Mouse (Mus musculus) left cerebral cortex, adult 2 months (tissue): ENCODE measurements around the gene Tcp10c. TPM values are rescaled to one million over a fixed set of nuclear protein-coding genes. Genes with fewer than 3 reads are reported as not detected.
"Not testable (repeated sequence)": the region's sequence is repeated elsewhere in the genome, so short reads cannot be mapped to it uniquely, and the experiment has no call there.

Source experiments
- DNase-seq, 2 experiments: peaks; one replicate each; pipeline ENCODE4 v3.0.0; 2021 to 2022; ENCODE audit warnings: low spot score in 2 of 2, mixed read lengths in 1 of 2; ENCODE audit errors: extremely low spot score in 1 of 2
- H3K27ac ChIP-seq: fragments of 200-600 bp; 2 replicates; pipeline ENCODE4 v1.8.1; 2022
- H3K4me3 ChIP-seq: fragments of 200-600 bp; 2 replicates; pipeline ENCODE4 v1.8.1; 2022
- intact Hi-C: fragments of 180-260 bp; cut with DNase I; formaldehyde crosslinking; loops from one replicate; pipeline ENCODE4 v1.15.1; 2025
- total RNA-seq, 2 experiments: library from RNA; stranded (reverse); gene quantifications; 2 replicates each; pipeline ENCODE4 v1.2.3; 2021

The Tcp10c gene
- total RNA-seq, 2 experiments from 2014 or later = not detected

DNA sequence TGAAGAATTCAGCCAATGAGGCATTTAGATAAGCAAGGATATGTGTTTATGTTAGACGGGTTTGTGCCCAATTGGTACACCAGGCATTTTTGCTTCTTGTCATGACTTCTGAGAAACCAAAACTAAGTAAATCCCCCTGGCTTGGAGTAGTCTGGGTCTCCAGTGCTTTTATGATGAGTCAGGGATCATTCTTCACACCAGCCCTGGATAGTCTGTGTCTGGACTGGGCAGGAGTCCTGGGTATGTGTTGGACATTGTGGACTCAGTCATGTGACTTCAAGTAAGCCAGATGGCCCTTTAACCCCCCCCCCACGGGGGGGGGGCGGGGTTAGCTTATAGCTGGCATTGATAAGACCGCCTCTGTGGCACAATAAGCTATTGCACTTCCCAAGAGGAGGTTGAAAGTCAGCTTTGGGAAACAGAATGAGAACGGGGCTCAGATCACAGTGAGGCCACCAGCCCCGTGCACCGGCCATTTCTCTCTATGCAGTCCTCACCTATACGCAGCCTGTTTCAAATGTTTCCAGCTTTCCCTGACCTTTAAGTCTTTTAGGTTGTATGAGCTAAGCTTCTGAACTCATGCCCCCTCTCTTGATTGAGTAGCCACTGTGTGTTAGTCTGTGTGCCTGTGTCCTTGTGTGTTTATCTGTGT is 69.1 kb downstream of the Tcp10c start:
- DNase-seq, H3K4me3 ChIP-seq, H3K27ac ChIP-seq, intact Hi-C loops: not testable (repeated sequence)

DNA sequence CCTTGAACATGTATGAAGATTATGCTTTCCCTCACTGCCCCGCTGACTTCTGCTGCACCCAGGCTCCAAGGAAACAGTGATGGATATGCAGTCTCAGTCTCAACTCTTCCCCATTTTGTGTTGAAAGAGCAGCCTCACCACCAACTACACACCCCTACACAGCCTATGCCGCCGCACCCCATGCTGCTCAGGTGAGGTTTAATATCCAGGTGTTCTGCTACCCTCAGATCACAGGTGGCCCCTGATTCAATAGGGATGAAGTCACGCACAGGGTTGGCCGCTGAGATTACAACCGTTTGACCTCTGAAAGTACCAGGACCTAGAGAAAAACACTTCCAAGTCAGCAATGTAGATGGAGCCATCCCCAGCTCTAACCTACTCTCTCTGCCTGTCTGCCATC is 69.9 kb downstream of the Tcp10c start:
- intact Hi-C loops, H3K4me3 ChIP-seq, H3K27ac ChIP-seq, DNase-seq: not testable (repeated sequence)

DNA sequence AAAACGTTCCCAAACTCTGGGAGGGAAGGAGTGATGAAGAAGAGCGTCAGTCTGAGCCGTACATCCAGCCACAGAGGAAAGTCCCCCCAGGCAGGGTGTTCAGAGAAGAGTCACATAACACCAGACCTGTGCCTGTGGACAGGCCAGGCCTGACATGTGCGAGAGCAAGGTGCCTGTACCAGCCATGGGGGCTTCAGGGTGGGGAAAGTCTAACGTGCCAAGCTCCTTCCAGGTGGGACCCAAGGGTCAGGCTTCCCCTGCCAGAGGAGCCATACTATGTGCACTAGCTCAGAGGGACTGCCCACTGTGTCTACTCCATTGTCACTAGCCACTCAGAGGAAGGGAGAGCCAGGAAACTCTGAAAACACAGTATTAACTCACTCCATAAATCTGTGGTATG is 71.3 kb downstream of the Tcp10c start:
- H3K4me3 ChIP-seq, DNase-seq, intact Hi-C loops, H3K27ac ChIP-seq: not testable (repeated sequence)

DNA sequence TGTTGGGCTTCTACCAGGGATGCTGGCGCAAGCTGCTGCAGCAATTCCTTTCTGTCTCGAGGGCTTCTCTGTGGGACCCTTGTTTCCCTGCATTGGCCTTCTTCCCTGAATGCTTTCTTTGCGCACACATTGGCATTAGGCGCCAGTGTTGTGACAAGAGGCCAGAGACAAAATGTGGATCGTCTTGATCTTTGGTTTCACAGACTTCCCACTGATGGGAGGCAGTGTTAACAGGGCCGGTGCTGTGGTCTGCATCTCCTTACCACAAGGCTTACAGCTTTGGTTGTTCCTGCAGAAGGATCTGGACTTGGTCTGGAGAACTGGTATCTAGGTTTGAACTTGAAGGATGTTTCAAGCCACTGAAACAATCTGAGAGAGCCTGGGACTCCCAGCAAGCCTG is 72.1 kb downstream of the Tcp10c start:
- intact Hi-C loops, DNase-seq, H3K27ac ChIP-seq, H3K4me3 ChIP-seq: not testable (repeated sequence)

Other genes with a start within 250 kb of the Tcp10c start
- gene Unc93a, start 222.8 kb upstream of the Tcp10c start, total RNA-seq = under 1 TPM in 1 of 2 experiments, not detected in 1; 0.16 TPM
- gene Smok2a, start 133.4 kb upstream of the Tcp10c start, total RNA-seq = not detected
- gene Smok2b, start 124.3 kb upstream of the Tcp10c start, total RNA-seq = not detected